Mouse (Mus musculus): ENCODE data around the gene Olfr1423.

DNA sequence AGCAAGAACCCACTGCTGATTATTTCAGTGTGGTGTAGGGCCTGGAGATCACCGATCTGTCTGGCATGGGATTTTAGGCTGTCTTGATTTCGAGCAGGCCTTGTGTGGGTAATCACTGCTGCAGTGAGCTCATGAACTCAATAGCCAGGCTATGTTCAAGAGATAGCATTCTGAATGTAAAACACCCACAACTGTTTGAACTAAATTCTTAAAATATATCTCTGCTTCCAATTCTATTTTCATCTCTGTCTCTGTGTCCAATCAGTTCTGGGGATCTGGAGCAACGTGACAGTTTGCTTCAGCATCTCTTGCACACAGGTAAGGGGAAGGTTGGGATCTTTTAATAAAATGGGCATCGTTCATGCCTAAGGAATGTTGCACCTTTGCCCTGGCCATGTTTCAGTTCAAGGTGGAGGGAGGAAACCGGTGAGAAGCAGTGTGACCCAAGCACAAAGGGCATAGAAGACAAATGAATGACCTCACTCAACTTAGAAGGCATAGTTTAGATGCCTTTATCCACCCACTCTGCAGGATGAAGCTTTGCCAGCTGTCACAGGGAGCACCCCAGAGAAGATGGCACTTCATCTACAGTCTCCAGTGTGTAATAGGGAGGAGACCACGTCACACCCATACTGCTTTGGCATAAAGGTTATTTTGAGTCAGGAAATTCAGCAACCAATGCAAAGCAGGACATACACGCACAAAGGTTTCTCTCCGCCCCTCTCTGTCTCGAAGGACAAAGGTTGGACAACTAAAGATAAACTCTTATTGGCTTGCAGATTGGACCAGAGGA, 36.7 kb downstream of the Olfr1423 start:
- TF ChIP-seq CTCF (IDR thresholded peaks at IDR 0.05; ENCODE audit: low read depth, low read length) (no peak), TAL1 (conservative IDR thresholded peaks at IDR 0.05; ENCODE audit: low read depth, low read length) (no peak), GATA1 (IDR thresholded peaks at IDR 0.05; ENCODE audit: borderline replicate concordance, low read length) (no peak)
